Mouse (Mus musculus) forebrain, embryonic 10.5 days (tissue): ENCODE data around the gene Thbs1. TPM values are rescaled to one million over a fixed set of nuclear protein-coding genes. Genes with fewer than 3 reads are reported as not detected.

ENCODE experiments used
- DNase-seq: peaks from one replicate; pipeline ENCODE4 v3.0.0-alpha.2; 2017; ENCODE audit warnings: low spot score; ENCODE audit errors: extremely low spot score
- H3K27ac ChIP-seq: fragments of 300-500 bp; sonication (generic); 2 replicates; pipeline ENCODE4 v1.5.1; 2016; ENCODE audit warnings: mild to moderate bottlenecking
- H3K27me3 ChIP-seq: fragments of 300-500 bp; sonication (generic); 2 replicates; pipeline ENCODE4 v1.6.1; 2016; ENCODE audit warnings: mild to moderate bottlenecking; ENCODE audit not compliant: poor library complexity, severe bottlenecking
- H3K36me3 ChIP-seq: fragments of 300-500 bp; sonication (generic); replicated peaks from 2 replicates; pipeline ENCODE4 v1.6.1; 2016; ENCODE audit warnings: mild to moderate bottlenecking, moderate library complexity
- H3K4me1 ChIP-seq: fragments of 300-500 bp; sonication (generic); 2 replicates; pipeline ENCODE4 v1.6.1; 2016
- H3K4me3 ChIP-seq: fragments of 300-500 bp; sonication (generic); 2 replicates; pipeline ENCODE4 v1.5.1; 2016; ENCODE audit warnings: mild to moderate bottlenecking, moderate library complexity
- H3K9me3 ChIP-seq: fragments of 300-500 bp; sonication (generic); 2 replicates; pipeline ENCODE4 v1.6.1; 2016; ENCODE audit warnings: mild to moderate bottlenecking, moderate library complexity
- WGBS: fragments of 180-500 bp; shearing (Covaris S2); methylation state at CpG from one replicate; pipeline ENCODE4 v1.1.7; 2016; 5-methylcytosine and 5-hydroxymethylcytosine counted together
- polyA plus RNA-seq: library from polyadenylated mRNA; unstranded; fragments of >200 nt; fragmentation: Nextera tagmentation; extraction: Ambion mirVana; gene quantifications from 2 replicates; pipeline ENCODE4 v1.2.1, GENCODE M21; 2016

Gene Thbs1
- polyA plus RNA-seq, 1 experiment from 2014 or later, result 40.0 TPM

- WGBS, result 52% methylated on average over 2 of the region's 2 CpGs
- H3K9me3 ChIP-seq, result no peaks in the 10 kb centered on the region
- H3K36me3 ChIP-seq, result no peaks in the 10 kb centered on the region
- no peaks in the 10 kb centered on the region for H3K27me3 ChIP-seq
- no peak for DNase-seq
- peak overlapping the region; percentile 74 for H3K27ac ChIP-seq
- no peak overlapping the region for H3K4me3 ChIP-seq
- peaks cover 86% of the 10 kb centered on the region for H3K4me1 ChIP-seq
Observed at GRCm38 (mm10) chr2:118160991-118161390, 49.3 kb downstream of the Thbs1 start.

DNA sequence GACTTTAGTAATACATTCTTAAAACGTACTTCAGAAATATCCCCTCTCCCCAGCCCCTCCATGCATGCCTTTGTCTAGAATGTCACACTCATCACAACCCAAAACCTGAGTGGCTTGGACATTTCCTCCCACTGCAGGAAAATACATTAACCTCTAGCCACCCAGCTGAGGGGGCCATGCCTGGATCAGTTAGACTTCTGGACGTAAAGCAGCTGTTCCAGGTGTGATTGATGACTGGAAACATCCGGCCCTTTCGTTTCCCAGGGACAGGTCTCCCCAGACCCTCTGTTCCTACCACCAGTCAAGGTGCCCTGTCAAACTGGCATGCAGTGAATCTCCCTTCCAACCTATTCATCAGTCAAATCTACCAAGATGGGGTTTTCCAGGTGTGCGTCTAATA lies 50.8 kb downstream of the Thbs1 start:
- Histone ChIP-seq H3K9me3 (no peaks in the 10 kb centered on the region), H3K27ac (peak overlapping the region; percentile 74), H3K27me3 (no peaks in the 10 kb centered on the region), H3K4me1 (peaks cover 76% of the 10 kb centered on the region), H3K36me3 (no peaks in the 10 kb centered on the region), H3K4me3 (no peak overlapping the region)
- WGBS, result 73% methylated on average over 5 of the region's 5 CpGs
- no peak for DNase-seq

DNA sequence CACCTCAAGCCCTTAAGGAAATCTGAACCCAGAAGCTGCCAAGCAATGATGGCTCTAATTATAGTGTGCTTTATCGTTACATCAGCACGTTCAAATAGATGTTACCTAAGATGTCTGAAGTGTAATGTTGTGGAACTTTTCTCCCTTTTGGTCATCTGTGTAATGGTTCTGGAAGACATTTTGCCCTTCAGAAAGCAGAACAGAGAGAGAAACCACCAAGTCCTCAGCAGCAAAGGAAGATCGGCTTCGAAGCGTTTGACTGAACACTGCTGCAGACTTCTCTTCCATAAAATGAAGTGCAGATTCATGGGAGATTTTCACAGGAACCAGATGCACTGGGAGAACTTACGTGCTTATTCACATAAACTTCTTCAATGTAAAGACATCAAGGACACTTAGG lies 52.5 kb downstream of the Thbs1 start:
- no peak for DNase-seq

GRCm38 (mm10) chr2:118165691-118166090 lies 54.0 kb downstream of the Thbs1 start:
- peaks cover 64% of the 10 kb centered on the region for H3K4me1 ChIP-seq
- 0 out of 2 replicates have a peak, but pooled peaks cover 2% of the 10 kb centered on the region for H3K36me3 ChIP-seq
- H3K9me3 ChIP-seq, result 0 out of 2 replicates have a peak, but pooled peaks cover 4% of the 10 kb centered on the region
- H3K4me3 ChIP-seq, result no peak overlapping the region
- no peak for DNase-seq
- H3K27me3 ChIP-seq, result no peaks in the 10 kb centered on the region
- WGBS, result 95% methylated on average over 2 of the region's 2 CpGs
- H3K27ac ChIP-seq, result no peak overlapping the region

More for the DNA sequence above, 52.5 kb downstream of the Thbs1 start:
- H3K27ac ChIP-seq, result no peak overlapping the region
- 86% methylated on average over 6 of the region's 6 CpGs for WGBS
- H3K36me3 ChIP-seq, result no peaks in the 10 kb centered on the region
- H3K4me1 ChIP-seq, result peaks cover 80% of the 10 kb centered on the region
- H3K27me3 ChIP-seq, result no peaks in the 10 kb centered on the region
- H3K4me3 ChIP-seq, result no peak overlapping the region
- H3K9me3 ChIP-seq, result no peaks in the 10 kb centered on the region

DNA sequence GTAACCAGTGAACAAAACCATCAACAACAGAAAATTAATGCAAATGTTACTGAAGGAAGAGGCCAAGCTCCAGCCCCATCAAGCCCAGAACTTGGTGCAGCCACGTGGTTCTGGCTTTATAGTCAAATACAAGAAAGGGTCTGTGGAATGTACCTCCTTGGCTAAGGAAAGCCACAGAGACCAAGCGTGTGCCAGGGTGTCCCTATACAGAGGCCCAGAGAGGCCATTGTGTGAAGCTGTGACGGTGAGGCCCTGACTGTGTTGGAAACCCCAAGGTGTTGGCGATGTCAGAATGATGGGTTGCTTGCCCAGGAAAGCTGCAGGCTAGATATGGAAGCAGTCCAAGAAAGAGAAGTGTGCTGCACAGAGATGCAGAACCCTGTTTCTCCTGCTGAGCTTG lies 56.1 kb downstream of the Thbs1 start:
- Histone ChIP-seq H3K4me3 (no peak overlapping the region), H3K27ac (peak overlapping the region; percentile 63; the same call in 1 of the 2 replicates), H3K9me3 (0 out of 2 replicates have a peak, but pooled peaks cover 4% of the 10 kb centered on the region), H3K4me1 (peaks cover 44% of the 10 kb centered on the region), H3K27me3 (no peaks in the 10 kb centered on the region), H3K36me3 (0 out of 2 replicates have a peak, but pooled peaks cover 2% of the 10 kb centered on the region)
- DNase-seq, result no peak
- WGBS, result 83% methylated on average over 4 of the region's 4 CpGs

DNA sequence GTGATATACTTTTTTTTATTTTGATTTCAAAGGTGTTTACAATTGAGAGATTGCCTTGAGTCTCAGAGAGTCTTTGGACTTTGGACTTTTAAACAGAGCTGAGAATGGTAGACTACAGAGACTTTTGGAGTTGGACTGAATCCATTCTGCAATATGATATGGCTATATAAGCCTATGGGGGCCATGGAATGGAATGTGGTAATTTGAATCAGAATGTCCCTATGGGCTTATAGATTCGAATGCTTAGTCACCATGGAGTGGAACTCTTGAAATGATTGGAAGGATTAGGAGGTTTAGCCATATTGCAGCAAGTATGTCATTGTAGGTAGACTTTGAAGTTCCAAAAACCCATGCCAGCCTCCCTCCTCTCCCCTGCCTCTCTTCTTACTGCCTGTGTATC lies 56.5 kb downstream of the Thbs1 start:
- H3K36me3 ChIP-seq, result 0 out of 2 replicates have a peak, but pooled peaks cover 2% of the 10 kb centered on the region
- no peak for DNase-seq
- WGBS, result 70% methylated on average over 1 of the region's 1 CpGs
- peaks cover 39% of the 10 kb centered on the region for H3K4me1 ChIP-seq
- no peaks in the 10 kb centered on the region for H3K27me3 ChIP-seq
- no peak overlapping the region for H3K4me3 ChIP-seq
- no peak overlapping the region for H3K27ac ChIP-seq
- H3K9me3 ChIP-seq, result 0 out of 2 replicates have a peak, but pooled peaks cover 4% of the 10 kb centered on the region

GRCm38 (mm10) chr2:118174558-118175383 lies 63.1 kb downstream of the Thbs1 start:
- Histone ChIP-seq H3K4me1 (peaks cover 14% of the 10 kb centered on the region), H3K27me3 (no peaks in the 10 kb centered on the region), H3K9me3 (peaks cover 9% of the 10 kb centered on the region), H3K36me3 (peaks cover 6% of the 10 kb centered on the region; the same call in 1 of the 2 replicates), H3K4me3 (no peak overlapping the region), H3K27ac (no peak overlapping the region; the same call in 1 of the 2 replicates)
- WGBS, result 85% methylated on average over 10 of the region's 10 CpGs
- no peak for DNase-seq

Other genes starting within 250 kb of the Thbs1 start
- gene Fsip1, start 145.1 kb downstream of the Thbs1 start, polyA plus RNA-seq, result 2.4 and 2.5 TPM in 2 replicates